Mouse (Mus musculus) neural tube, embryonic 11.5 days (tissue): ENCODE measurements at regions not wholly inside any gene's neighbourhood (a gene's known extent, or its start where the extent isn't known, plus 50 kb on each side); places are given as distances from the start of the nearest gene placed in this dataset.

Experiments
- ATAC-seq: fragments of 200-750 bp; cut with Nextera tagmentation; 2 replicates; pipeline ENCODE4 v1.8.0; 2017; ENCODE audit warnings: moderate number of reproducible peaks, mild to moderate bottlenecking, moderate TSS enrichment, moderate library complexity; ENCODE audit not compliant: insufficient read depth, low FRiP score, low TSS enrichment
- DNase-seq: peaks from one replicate; pipeline ENCODE4 v3.0.0-alpha.2; 2015; ENCODE audit warnings: low spot score
- H3K27ac ChIP-seq: fragments of 300-500 bp; sonication (generic); 2 replicates; pipeline ENCODE4 v1.5.1; 2014; ENCODE audit warnings: low read depth, mild to moderate bottlenecking, low read length
- H3K27me3 ChIP-seq: fragments of 300-500 bp; sonication (generic); 2 replicates; pipeline ENCODE4 v1.6.1; 2014; ENCODE audit warnings: mild to moderate bottlenecking, low read length, mixed read lengths; ENCODE audit not compliant: control insufficient read depth, insufficient read depth
- H3K36me3 ChIP-seq: fragments of 300-500 bp; sonication (generic); 2 replicates; pipeline ENCODE4 v1.6.1; 2014; ENCODE audit warnings: mild to moderate bottlenecking, low read length, moderate library complexity, mixed read lengths; ENCODE audit not compliant: control insufficient read depth, insufficient read depth
- H3K4me1 ChIP-seq: fragments of 300-500 bp; sonication (generic); 2 replicates; pipeline ENCODE4 v1.6.1; 2014; ENCODE audit warnings: low read length, mixed read lengths; ENCODE audit not compliant: control insufficient read depth, insufficient read depth
- H3K4me2 ChIP-seq: fragments of 300-500 bp; sonication (generic); 2 replicates; pipeline ENCODE4 v1.6.1; 2014; ENCODE audit warnings: low read depth, mild to moderate bottlenecking, moderate library complexity
- H3K4me3 ChIP-seq: fragments of 300-500 bp; sonication (generic); 2 replicates; pipeline ENCODE4 v1.5.1; 2014; ENCODE audit warnings: low read depth, low read length
- H3K9ac ChIP-seq: fragments of 300-500 bp; sonication (generic); 2 replicates; pipeline ENCODE4 v1.6.1; 2014; ENCODE audit warnings: mild to moderate bottlenecking, low read length
- H3K9me3 ChIP-seq: fragments of 300-500 bp; sonication (generic); 2 replicates; pipeline ENCODE4 v1.6.1; 2016; ENCODE audit warnings: low read length; ENCODE audit not compliant: control insufficient read depth
- WGBS: fragments of 180-500 bp; shearing (Covaris S2); extraction: QIAGEN DNeasy Blood & Tissue Kit; methylation state at CpG from one replicate; pipeline ENCODE4 v1.1.7; 2014; 5-methylcytosine and 5-hydroxymethylcytosine counted together

- ATAC-seq, result no peak
- Histone ChIP-seq H3K36me3 (no peaks in the 10 kb centered on the region), H3K4me3 (no peak overlapping the region), H3K4me1 (no peaks in the 10 kb centered on the region), H3K9ac (no peak overlapping the region), H3K27me3 (no peaks in the 10 kb centered on the region), H3K4me2 (no peak overlapping the region), H3K9me3 (no peaks in the 10 kb centered on the region), H3K27ac (no peak overlapping the region)
- 42% methylated on average over 4 of the region's 4 CpGs for WGBS
- no peak for DNase-seq
Measured at GRCm38 (mm10) chr12:70767959-70768358, 57.4 kb upstream of the Frmd6 start.

DNA sequence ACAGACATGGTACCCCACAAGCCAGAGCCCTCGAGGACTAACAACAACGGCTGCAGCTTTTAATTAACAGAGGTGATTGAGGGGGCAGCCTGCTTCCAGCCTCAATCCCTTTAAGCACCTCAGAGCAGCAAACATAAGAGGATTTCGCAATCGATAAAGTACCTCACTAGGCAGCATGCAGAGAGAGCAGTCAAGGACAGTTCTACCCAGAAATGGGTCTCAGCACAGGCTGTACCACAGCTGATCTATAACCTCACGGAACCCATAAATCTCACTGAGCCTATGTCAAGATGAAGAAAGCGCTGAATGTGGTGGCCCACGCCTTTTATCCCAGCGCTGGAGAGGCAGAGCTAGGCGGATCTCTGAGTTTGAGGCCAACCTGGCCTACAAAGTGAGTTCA lies 56.6 kb upstream of the Frmd6 start:
- Histone ChIP-seq H3K4me1 (no peaks in the 10 kb centered on the region), H3K27ac (no peak overlapping the region), H3K4me3 (no peak overlapping the region), H3K4me2 (no peak overlapping the region), H3K9ac (no peak overlapping the region), H3K27me3 (no peaks in the 10 kb centered on the region), H3K9me3 (no peaks in the 10 kb centered on the region), H3K36me3 (no peaks in the 10 kb centered on the region)
- ATAC-seq (no peak), DNase-seq (no peak)
- WGBS, result 85% methylated on average over 9 of the region's 9 CpGs

GRCm38 (mm10) chr12:70769538-70770176 lies 55.7 kb upstream of the Frmd6 start:
- no peak overlapping the region for H3K9ac ChIP-seq
- H3K4me1 ChIP-seq, result no peaks in the 10 kb centered on the region
- H3K4me2 ChIP-seq, result no peak overlapping the region
- no peak overlapping the region for H3K4me3 ChIP-seq
- no peaks in the 10 kb centered on the region for H3K36me3 ChIP-seq
- no peaks in the 10 kb centered on the region for H3K27me3 ChIP-seq
- ATAC-seq, result no peak
- no peaks in the 10 kb centered on the region for H3K9me3 ChIP-seq
- WGBS, result 91% methylated on average over 12 of the region's 12 CpGs
- no peak overlapping the region for H3K27ac ChIP-seq
- no peak for DNase-seq

- Histone ChIP-seq H3K27ac (no peak overlapping the region), H3K4me2 (no peak overlapping the region), H3K36me3 (no peaks in the 10 kb centered on the region), H3K9me3 (no peaks in the 10 kb centered on the region), H3K9ac (no peak overlapping the region), H3K4me1 (no peaks in the 10 kb centered on the region), H3K27me3 (no peaks in the 10 kb centered on the region), H3K4me3 (no peak overlapping the region)
- 83% methylated on average over 5 of the region's 5 CpGs for WGBS
- DNase-seq, result no peak
- ATAC-seq, result no peak
Measured at GRCm38 (mm10) chr12:70774006-70774405, 51.3 kb upstream of the Frmd6 start.

- Histone ChIP-seq H3K4me2 (no peak overlapping the region), H3K4me1 (no peaks in the 10 kb centered on the region), H3K4me3 (no peak overlapping the region), H3K27me3 (no peaks in the 10 kb centered on the region), H3K9ac (no peak overlapping the region), H3K9me3 (no peaks in the 10 kb centered on the region), H3K36me3 (no peaks in the 10 kb centered on the region), H3K27ac (no peak overlapping the region)
- WGBS, result 67% methylated on average over 8 of the region's 8 CpGs
- no peak for DNase-seq
- no peak for ATAC-seq
Measured at GRCm38 (mm10) chr12:70774816-70775591, 50.3 kb upstream of the Frmd6 start.
